In genomic region chr8:125515665-125516064, GRCm38 (mm10) we compare ENCODE assay signal across 11 mouse cellular contexts. TPM values are rescaled to one million over a fixed set of nuclear protein-coding genes. Genes with fewer than 3 reads are reported as not detected.
A peak's percentile ranks its signal among the peaks of the same experiment; 100 is the strongest.
DNase-seq lines count a peak whose midpoint lies in the region; ATAC-seq lines count a peak whose summit lies in the region.
"Had no signal": no experiment of that assay in that cellular context is flagged by ENCODE, and none has a peak within 500 bp of the region (broad histone marks: within the 10 kb centered on the region; RNA-seq: fewer than 3 reads in every experiment).

No protein-coding gene starts in this region.

- H3K9me3 ChIP-seq in heart, embryonic 13.5 days, result no peaks in the 10 kb centered on the region
- no peaks in the 10 kb centered on the region for H3K9me3 ChIP-seq in heart, embryonic 15.5 days (replicated peaks)
- H3K9me3 ChIP-seq: hindbrain, embryonic 15.5 days; lung, embryonic 15.5 days had no signal

- no peak overlapping the region for H3K4me3 ChIP-seq in heart, embryonic 13.5 days
- H3K4me3 ChIP-seq in heart, embryonic 15.5 days, result no peak overlapping the region
- H3K4me3 ChIP-seq: hindbrain, embryonic 15.5 days; lung, embryonic 15.5 days had no signal

- H3K4me2 ChIP-seq in heart, embryonic 13.5 days, result no peak overlapping the region
- no peak overlapping the region for H3K4me2 ChIP-seq in heart, embryonic 15.5 days
- H3K4me2 ChIP-seq: hindbrain, embryonic 15.5 days; lung, embryonic 15.5 days had no signal

- H3K27me3 ChIP-seq in heart, embryonic 13.5 days (replicated peaks), result no peaks in the 10 kb centered on the region
- H3K27me3 ChIP-seq in heart, embryonic 15.5 days, result no peaks in the 10 kb centered on the region
- H3K27me3 ChIP-seq: hindbrain, embryonic 15.5 days; lung, embryonic 15.5 days had no signal

- intact Hi-C loops in heart, postnatal 36 days (cut with DNase I), result no loop called here

- peak; percentile 82 for DNase-seq in adrenal gland, adult 2 months
- no peak for DNase-seq in adrenal gland, postnatal 4 days (ENCODE audit: low spot score in 2 of 2)
- DNase-seq in heart, postnatal 36 days, result no peak
- DNase-seq in adrenal gland, postnatal 25 days, result peak; percentile 52
- DNase-seq in testis, postnatal 14 days (ENCODE audit: low spot score), result no peak
- DNase-seq in thymus, postnatal 10 days (ENCODE audit: low spot score in 2 of 2), result no peak
- DNase-seq: kidney, adult 8-10 months had no signal

- H3K27ac ChIP-seq in heart, embryonic 13.5 days (replicated peaks), result peak overlapping the region; percentile 98
- peak overlapping the region; percentile 96 for H3K27ac ChIP-seq in heart, embryonic 15.5 days
- H3K27ac ChIP-seq: hindbrain, embryonic 15.5 days; lung, embryonic 15.5 days had no signal

- H3K9ac ChIP-seq in heart, embryonic 13.5 days, result peak overlapping the region; percentile 45
- no peak overlapping the region for H3K9ac ChIP-seq in heart, embryonic 15.5 days
- H3K9ac ChIP-seq: hindbrain, embryonic 15.5 days; lung, embryonic 15.5 days had no signal

- ATAC-seq in heart, embryonic 13.5 days (ENCODE audit: extremely low read depth, insufficient number of reproducible peaks, low FRiP score, low TSS enrichment), result no peak
- no peak for ATAC-seq in heart, embryonic 15.5 days (replicated peaks; ENCODE audit: insufficient number of reproducible peaks, insufficient read depth, low FRiP score, low read depth)

- WGBS in heart, embryonic 13.5 days, result 24% methylated on average over 8 of the region's 8 CpGs
- 32% methylated on average over 8 of the region's 8 CpGs for WGBS in heart, embryonic 15.5 days

- peaks cover 9% of the 10 kb centered on the region; the same call in 1 of the 2 replicates for H3K36me3 ChIP-seq in heart, embryonic 13.5 days
- no peaks in the 10 kb centered on the region for H3K36me3 ChIP-seq in heart, embryonic 15.5 days
- H3K36me3 ChIP-seq: hindbrain, embryonic 15.5 days; lung, embryonic 15.5 days had no signal

- peaks cover 95% of the 10 kb centered on the region for H3K4me1 ChIP-seq in heart, embryonic 13.5 days
- peaks cover 83% of the 10 kb centered on the region for H3K4me1 ChIP-seq in heart, embryonic 15.5 days (replicated peaks)

RNA-seq across cellular contexts. Expression of gene Sipa1l2, which starts 53.9 kb away (rescaled TPM):
- total RNA-seq in adrenal gland, adult 2 months (2021), result 10 to 100 TPM; 43.5 to 55.8 TPM
- polyA plus RNA-seq in adrenal gland, adult 2 months (2012; rRNA removed), result 36.0 and 51.6 TPM in 2 replicates
- 10 to 100 TPM; 47.6 to 52.7 TPM for total RNA-seq in adrenal gland, postnatal 4 days (2021)
- polyA plus RNA-seq in heart, embryonic 13.5 days (2015; fragmentation: Nextera tagmentation; extraction: Ambion mirVana), result 19.7 and 20.2 TPM in 2 replicates
- 10 to 100 TPM; 36.4 to 40.7 TPM for total RNA-seq in heart, postnatal 36 days (2021)
- 54.5 and 79.1 TPM in 2 replicates for total RNA-seq in adrenal gland, postnatal 25 days (2021)
- polyA plus RNA-seq in heart, embryonic 15.5 days (2015; fragmentation: Nextera tagmentation; extraction: Ambion mirVana), result 20.6 and 24.5 TPM in 2 replicates

Comparison
In these comparisons a context has a peak if more than half of its experiments do, and no peak if none do; other contexts are left out.
1. DNase-seq: peak in adrenal gland, adult 2 months (single experiment) and adrenal gland, postnatal 25 days (single experiment); none in adrenal gland, postnatal 4 days (0 of 2), heart, postnatal 36 days (0 of 2), testis, postnatal 14 days (single experiment) and thymus, postnatal 10 days (0 of 2).